Mouse (Mus musculus): ENCODE measurements around the gene St6galnac1.
"Not testable (repeated sequence)": the region's sequence is repeated elsewhere in the genome, so short reads cannot be mapped to it uniquely, and the experiment has no call there.

The St6galnac1 gene

GRCm38 (mm10) chr11:116775407-116775806, at the start of gene St6galnac1:
TSS of gene St6galnac1 (minus strand) at chr11:116775507.
- no peak for DNase-seq (ENCODE audit: low spot score in 2 of 2)

GRCm38 (mm10) chr11:116823885-116824284, 48.6 kb upstream of the St6galnac1 start:
- not testable (repeated sequence) for DNase-seq (ENCODE audit: low spot score in 2 of 2)

GRCm38 (mm10) chr11:116823255-116823654, 47.9 kb upstream of the St6galnac1 start:
- no peak for DNase-seq (ENCODE audit: low spot score in 2 of 2)

- no peak for DNase-seq (ENCODE audit: low spot score in 2 of 2)
These were observed 47.3 kb upstream of the St6galnac1 start for GRCm38 (mm10) chr11:116822626-116823025.

GRCm38 (mm10) chr11:116822215-116822614, 46.9 kb upstream of the St6galnac1 start:
- DNase-seq (ENCODE audit: low spot score in 2 of 2): no peak

- DNase-seq (ENCODE audit: low spot score in 2 of 2): no peak
These were observed 46.0 kb upstream of the St6galnac1 start for GRCm38 (mm10) chr11:116821057-116821940.

- DNase-seq (ENCODE audit: low spot score in 2 of 2): no peak
These were observed 44.8 kb upstream of the St6galnac1 start for GRCm38 (mm10) chr11:116819932-116820593.

- no peak for DNase-seq (ENCODE audit: low spot score in 2 of 2)
These were observed 43.4 kb upstream of the St6galnac1 start for GRCm38 (mm10) chr11:116818722-116819121.

GRCm38 (mm10) chr11:116817567-116817966, 42.3 kb upstream of the St6galnac1 start:
- no peak for DNase-seq (ENCODE audit: low spot score in 2 of 2)

- DNase-seq (ENCODE audit: low spot score in 2 of 2): peak in 1 of 2 experiments; percentile 55
These were observed 41.5 kb upstream of the St6galnac1 start for GRCm38 (mm10) chr11:116816769-116817168.

GRCm38 (mm10) chr11:116814884-116815415, 39.6 kb upstream of the St6galnac1 start:
- no peak for DNase-seq (ENCODE audit: low spot score in 2 of 2)

- DNase-seq (ENCODE audit: low spot score in 2 of 2): no peak
These were observed 39.0 kb upstream of the St6galnac1 start for GRCm38 (mm10) chr11:116814076-116814883.

- DNase-seq (ENCODE audit: low spot score in 2 of 2): no peak
These were observed 38.3 kb upstream of the St6galnac1 start for GRCm38 (mm10) chr11:116813610-116814009.

GRCm38 (mm10) chr11:116812793-116813529, 37.7 kb upstream of the St6galnac1 start:
- DNase-seq (ENCODE audit: low spot score in 2 of 2): no peak

- peak in 1 of 2 experiments; percentile 37 for DNase-seq (ENCODE audit: low spot score in 2 of 2)
These were observed 35.9 kb upstream of the St6galnac1 start for GRCm38 (mm10) chr11:116810983-116811901.

GRCm38 (mm10) chr11:116810528-116810927, 35.2 kb upstream of the St6galnac1 start:
- DNase-seq (ENCODE audit: low spot score in 2 of 2): no peak

GRCm38 (mm10) chr11:116809520-116809919, 34.2 kb upstream of the St6galnac1 start:
- DNase-seq (ENCODE audit: low spot score in 2 of 2): no peak

- DNase-seq (ENCODE audit: low spot score in 2 of 2): no peak
These were observed 33.6 kb upstream of the St6galnac1 start for GRCm38 (mm10) chr11:116808811-116809395.

GRCm38 (mm10) chr11:116807938-116808606, 32.8 kb upstream of the St6galnac1 start:
- DNase-seq (ENCODE audit: low spot score in 2 of 2): peak; percentile 64 to 76
